28 mouse cellular contexts compared by ENCODE assay signal in genomic region chr10:128445407-128445806, GRCm38 (mm10). TPM values are rescaled to one million over a fixed set of nuclear protein-coding genes. Genes with fewer than 3 reads are reported as not detected.
A peak's percentile ranks its signal among the peaks of the same experiment; 100 is the strongest.
DNase-seq lines count a peak whose midpoint lies in the region; TF ChIP-seq lines count a peak whose summit lies in the region.
"Had no signal": no experiment of that assay in that cellular context is flagged by ENCODE, and none has a peak within 500 bp of the region (broad histone marks: within the 10 kb centered on the region; RNA-seq: fewer than 3 reads in every experiment).

No protein-coding gene starts in this region.

- no peaks in the 10 kb centered on the region for H3K9me3 ChIP-seq in MEL (replicated peaks; ENCODE audit: insufficient read depth, low read length)
- H3K9me3 ChIP-seq: embryonic facial prominence, embryonic 12.5 days; forebrain, embryonic 12.5 days; heart, embryonic 13.5 days; midbrain, embryonic 10.5 days; neural tube, embryonic 13.5 days; stomach, embryonic 15.5 days had no signal

- DNase-seq in heart, adult 2 months: no peak
- DNase-seq in heart, adult 8-10 months (ENCODE audit: low spot score): no peak
- no peak for DNase-seq in layer of hippocampus, adult 2 months (ENCODE audit: low spot score in 2 of 2)
- DNase-seq in layer of hippocampus, postnatal 10 days (ENCODE audit: low spot score in 2 of 2): no peak
- DNase-seq in MEL (ENCODE audit: low read depth, low spot score): peak; percentile 42
- peak; percentile 15 for DNase-seq in kidney, postnatal 10 days
- DNase-seq in spleen, postnatal 14 days (ENCODE audit: low spot score in 2 of 2): no peak
- no peak for DNase-seq in left cerebral cortex, postnatal 10 days (ENCODE audit: extremely low spot score in 1 of 2, low spot score in 2 of 2)
- DNase-seq: adrenal gland, postnatal 36 days; cerebellum, adult 11-12 months; cerebellum, postnatal 10 days; heart, adult 11 months; heart, postnatal 14 days; thymus, postnatal 36 days had no signal

- no peaks in the 10 kb centered on the region for H3K27me3 ChIP-seq in heart, adult 2 months (ENCODE audit: control insufficient read depth, insufficient read depth, low read length)
- H3K27me3 ChIP-seq in MEL (ENCODE audit: control insufficient read depth in 1 of 2, insufficient read depth in 2 of 2, low read length in 2 of 2): no peaks in the 10 kb centered on the region
- H3K27me3 ChIP-seq: embryonic facial prominence, embryonic 12.5 days; forebrain, embryonic 12.5 days; heart, embryonic 13.5 days; neural tube, embryonic 13.5 days; Patski; stomach, embryonic 15.5 days had no signal

- H3K9ac ChIP-seq in heart, adult 2 months (ENCODE audit: low read depth, low read length): no peak overlapping the region
- no peak overlapping the region for H3K9ac ChIP-seq in MEL (ENCODE audit: control insufficient read depth, low read depth, low read length, poor library complexity, severe bottlenecking)
- H3K9ac ChIP-seq: embryonic facial prominence, embryonic 12.5 days; forebrain, embryonic 12.5 days; heart, embryonic 13.5 days; liver, embryonic 14.5 days; neural tube, embryonic 13.5 days; stomach, embryonic 15.5 days had no signal

- intact Hi-C loops in heart, adult 2 months (cut with DNase I): no loop called here
- intact Hi-C loops in left cerebral cortex, postnatal 10 days (cut with DNase I): no loop called here

- H3K27ac ChIP-seq in heart, adult 2 months: peak overlapping the region; percentile 18; the same call in 1 of the 2 replicates
- 0 out of 2 replicates have a peak overlapping the region, but pooled peaks have one; percentile 14 for H3K27ac ChIP-seq in layer of hippocampus, adult 2 months
- no peak overlapping the region for H3K27ac ChIP-seq in MEL (ENCODE audit: control insufficient read depth, low read depth, low read length)
- H3K27ac ChIP-seq: embryonic facial prominence, embryonic 12.5 days; forebrain, embryonic 12.5 days; heart, embryonic 13.5 days; liver, embryonic 14.5 days; midbrain, embryonic 10.5 days; neural tube, embryonic 13.5 days; stomach, embryonic 15.5 days had no signal

- no peaks in the 10 kb centered on the region for H3K36me3 ChIP-seq in heart, adult 2 months (ENCODE audit: control insufficient read depth, insufficient read depth, low read length)
- H3K36me3 ChIP-seq in MEL (ENCODE audit: control insufficient read depth in 1 of 2, insufficient read depth in 2 of 2, low read length in 2 of 2): peaks cover 0 to 11% of the 10 kb centered on the region in 2 experiments; a peak in 2 of 4 replicates

- H3K4me1 ChIP-seq in heart, adult 2 months (ENCODE audit: control insufficient read depth, insufficient read depth, low read length): no peaks in the 10 kb centered on the region
- peaks cover 5 to 14% of the 10 kb centered on the region in 2 experiments for H3K4me1 ChIP-seq in MEL (ENCODE audit: control insufficient read depth in 1 of 2, insufficient read depth in 2 of 2, low read length in 2 of 2)
- H3K4me1 ChIP-seq: embryonic facial prominence, embryonic 12.5 days; forebrain, embryonic 12.5 days; heart, embryonic 13.5 days; midbrain, embryonic 10.5 days; neural tube, embryonic 13.5 days; stomach, embryonic 15.5 days had no signal

- WGBS in heart, adult 2 months: 33% methylated on average over 4 of the region's 4 CpGs

- H3K79me2 ChIP-seq in heart, adult 2 months (replicated peaks; ENCODE audit: control insufficient read depth, insufficient read depth, low read length): no peaks in the 10 kb centered on the region
- no peaks in the 10 kb centered on the region for H3K79me2 ChIP-seq in MEL (ENCODE audit: control insufficient read depth, insufficient read depth, low read length, poor library complexity)

- no peak overlapping the region for H3K4me3 ChIP-seq in heart, adult 2 months
- H3K4me3 ChIP-seq in layer of hippocampus, adult 2 months: no peak overlapping the region
- no peak overlapping the region for H3K4me3 ChIP-seq in MEL (ENCODE audit: control insufficient read depth in 1 of 2, insufficient read depth in 1 of 2, low read depth in 2 of 2, low read length in 2 of 2)
- H3K4me3 ChIP-seq: embryonic facial prominence, embryonic 12.5 days; forebrain, embryonic 12.5 days; heart, embryonic 13.5 days; midbrain, embryonic 10.5 days; myocyte; neural tube, embryonic 13.5 days; stomach, embryonic 15.5 days had no signal

- TF ChIP-seq EP300 in heart, adult 2 months (IDR thresholded peaks at IDR 0.05; ENCODE audit: insufficient read depth, low read depth, low read length): no peak
- TF ChIP-seq EP300 in MEL (IDR thresholded peaks at IDR 0.05; ENCODE audit: low read depth in 1 of 2, low read length in 2 of 2): no peak

- TF ChIP-seq POLR2A in heart, adult 2 months (IDR thresholded peaks at IDR 0.05; ENCODE audit: insufficient read depth, low read depth, low read length): no peak
- no peak for TF ChIP-seq POLR2A in MEL (IDR thresholded peaks at IDR 0.05; ENCODE audit: control insufficient read depth in 1 of 2, insufficient read depth in 1 of 2, low read depth in 1 of 2, low read length in 2 of 2, poor library complexity in 1 of 2)

- no peak for TF ChIP-seq RAD21 in MEL (IDR thresholded peaks at IDR 0.05; ENCODE audit: low read depth, low read length)

- no peak for TF ChIP-seq CTCF in heart, adult 2 months (IDR thresholded peaks at IDR 0.05)
- no peak for TF ChIP-seq CTCF in layer of hippocampus, adult 2 months (conservative IDR thresholded peaks at IDR 0.05)
- TF ChIP-seq CTCF in MEL (IDR thresholded peaks at IDR 0.05 in 2 of 3, conservative IDR thresholded peaks at IDR 0.05 in 1 of 3; ENCODE audit: control insufficient read depth in 1 of 3, insufficient read depth in 1 of 3, low read depth in 2 of 3, low read length in 3 of 3, poor library complexity in 1 of 3, severe bottlenecking in 1 of 3): no peak

TF ChIP-seq in MEL, 35 proteins besides CTCF, POLR2A, EP300 and RAD21:
- no peak for TF ChIP-seq MYC (IDR thresholded peaks at IDR 0.05; ENCODE audit: low read depth, low read length)
- peak; percentile 78 for TF ChIP-seq RCOR1 (IDR thresholded peaks at IDR 0.05; ENCODE audit: low read depth, low read length)
- TF ChIP-seq ELF1 (IDR thresholded peaks at IDR 0.05; ENCODE audit: low read depth, low read length): 0 out of 2 replicates have a peak, but pooled peaks have one; percentile 15
- 0 out of 2 replicates have a peak, but pooled peaks have one; percentile 35 for TF ChIP-seq GATA1 (IDR thresholded peaks at IDR 0.05; ENCODE audit: low read depth, low read length)
- TF ChIP-seq ZNF384 (IDR thresholded peaks at IDR 0.05; ENCODE audit: low read depth, low read length): no peak

RNA-seq across cellular contexts. Expression of gene Smarcc2, which starts 13.6 kb away (rescaled TPM):
- total RNA-seq in heart, adult 2 months (2021): 10 to 100 TPM; 75.5 to 77.6 TPM
- polyA plus RNA-seq in heart, adult 2 months (2012; rRNA removed): 49.1 and 61.1 TPM in 2 replicates
- 10 to 100 TPM; 76.2 to 83.2 (median 79.1) TPM for total RNA-seq in heart, adult 8-10 months (2022)
- 100 to 1,000 TPM; 246 to 255 TPM for total RNA-seq in layer of hippocampus, adult 2 months (2021)
- total RNA-seq in layer of hippocampus, postnatal 10 days (2021): 100 to 1,000 TPM; 205 to 222 TPM
- total RNA-seq in MEL (2012; rRNA removed): 22.3 and 24.8 TPM in 2 replicates
- 100 to 1,000 TPM in 1 of 2 experiments, 10 to 100 TPM in 1; 68.8 to 226 TPM for polyA plus RNA-seq in MEL (2012; ENCODE audit: insufficient read depth in 1 of 2, insufficient read length in 2 of 2, low read depth in 1 of 2, low replicate concordance in 2 of 2, missing spikeins in 1 of 2)
- total RNA-seq in left cerebral cortex, postnatal 10 days (2021): 100 to 1,000 TPM; 204 to 226 TPM

RNA-seq across cellular contexts. Expression of gene Rnf41, which starts 34.0 kb away (rescaled TPM):
- total RNA-seq in heart, adult 2 months (2021): 10 to 100 TPM; 15.8 to 16.9 TPM
- 12.5 and 17.8 TPM in 2 replicates for polyA plus RNA-seq in heart, adult 2 months (2012; rRNA removed)
- total RNA-seq in heart, adult 8-10 months (2022): 10 to 100 TPM; 16.2 to 17.6 (median 16.7) TPM
- 10 to 100 TPM; 69.5 to 71.8 TPM for total RNA-seq in layer of hippocampus, adult 2 months (2021)
- 10 to 100 TPM; 76.0 to 78.2 TPM for total RNA-seq in layer of hippocampus, postnatal 10 days (2021)
- total RNA-seq in MEL (2012; rRNA removed): 25.4 and 28.1 TPM in 2 replicates
- polyA plus RNA-seq in MEL (2012; ENCODE audit: insufficient read depth in 1 of 2, insufficient read length in 2 of 2, low read depth in 1 of 2, low replicate concordance in 2 of 2, missing spikeins in 1 of 2): 10 to 100 TPM in 1 of 2 experiments, not detected in 1; 27.4 TPM
- total RNA-seq in left cerebral cortex, postnatal 10 days (2021): 10 to 100 TPM; 79.3 to 81.6 TPM

RNA-seq across cellular contexts. Expression of gene Nabp2, which starts 34.1 kb away (rescaled TPM):
- 10 to 100 TPM; 45.2 to 48.2 TPM for total RNA-seq in heart, adult 2 months (2021)
- 25.0 and 25.1 TPM in 2 replicates for polyA plus RNA-seq in heart, adult 2 months (2012; rRNA removed)
- 10 to 100 TPM; 44.8 to 50.8 (median 45.2) TPM for total RNA-seq in heart, adult 8-10 months (2022)
- 10 to 100 TPM; 88.2 to 93.0 TPM for total RNA-seq in layer of hippocampus, adult 2 months (2021)
- total RNA-seq in layer of hippocampus, postnatal 10 days (2021): 10 to 100 TPM; 94.1 to 94.2 TPM
- 33.7 and 39.9 TPM in 2 replicates for total RNA-seq in MEL (2012; rRNA removed)
- polyA plus RNA-seq in MEL (2012; ENCODE audit: insufficient read depth in 1 of 2, insufficient read length in 2 of 2, low read depth in 1 of 2, low replicate concordance in 2 of 2, missing spikeins in 1 of 2): 100 to 1,000 TPM; 166 to 249 TPM
- 10 to 100 TPM; 88.5 to 93.8 TPM for total RNA-seq in left cerebral cortex, postnatal 10 days (2021)

RNA-seq across cellular contexts. Expression of gene Slc39a5, which starts 44.4 kb away (rescaled TPM):
- total RNA-seq in heart, adult 2 months (2021): not detected
- polyA plus RNA-seq in heart, adult 2 months (2012; rRNA removed): not detected in 2 replicates
- not detected for total RNA-seq in heart, adult 8-10 months (2022)
- under 1 TPM in 1 of 2 experiments, not detected in 1; 0.29 TPM for total RNA-seq in layer of hippocampus, adult 2 months (2021)
- total RNA-seq in layer of hippocampus, postnatal 10 days (2021): under 1 TPM; 0.22 to 0.53 TPM
- not detected in 2 replicates for total RNA-seq in MEL (2012; rRNA removed)
- not detected for polyA plus RNA-seq in MEL (2012; ENCODE audit: insufficient read depth in 1 of 2, insufficient read length in 2 of 2, low read depth in 1 of 2, low replicate concordance in 2 of 2, missing spikeins in 1 of 2)
- total RNA-seq in left cerebral cortex, postnatal 10 days (2021): under 1 TPM; 0.56 to 0.69 TPM
- total RNA-seq: adrenal gland, postnatal 36 days; gastrocnemius, adult 18-20 months; heart, postnatal 14 days; left cerebral cortex, postnatal 36 days had no signal
- polyA plus RNA-seq: CD4-positive, CD25-positive, alpha-beta regulatory T cell, adult 4 months; embryonic facial prominence, embryonic 12.5 days; forebrain, embryonic 12.5 days; hindbrain, embryonic 11.5 days; midbrain, embryonic 16.5 days; myocyte; neural tube, embryonic 13.5 days had no signal

RNA-seq across cellular contexts. Expression of gene Myl6, which starts 48.5 kb away (rescaled TPM):
- 100 to 1,000 TPM; 242 to 302 TPM for total RNA-seq in heart, adult 2 months (2021)
- 379 and 468 TPM in 2 replicates for polyA plus RNA-seq in heart, adult 2 months (2012; rRNA removed)
- 100 to 1,000 TPM; 202 to 251 (median 236) TPM for total RNA-seq in heart, adult 8-10 months (2022)
- total RNA-seq in layer of hippocampus, adult 2 months (2021): 100 to 1,000 TPM; 519 to 544 TPM
- 100 to 1,000 TPM; 608 to 632 TPM for total RNA-seq in layer of hippocampus, postnatal 10 days (2021)
- 560 and 589 TPM in 2 replicates for total RNA-seq in MEL (2012; rRNA removed)
- 100 to 1,000 TPM in 1 of 2 experiments, not detected in 1; 399 TPM for polyA plus RNA-seq in MEL (2012; ENCODE audit: insufficient read depth in 1 of 2, insufficient read length in 2 of 2, low read depth in 1 of 2, low replicate concordance in 2 of 2, missing spikeins in 1 of 2)
- total RNA-seq in left cerebral cortex, postnatal 10 days (2021): 100 to 1,000 TPM; 602 to 610 TPM

Comparison
In these comparisons a context has a peak if more than half of its experiments do, and no peak if none do; other contexts are left out.
1. DNase-seq: peak in MEL (single experiment) and kidney, postnatal 10 days (single experiment); none in heart, adult 2 months (0 of 2), heart, adult 8-10 months (single experiment), layer of hippocampus, adult 2 months (0 of 2), layer of hippocampus, postnatal 10 days (0 of 2), spleen, postnatal 14 days (0 of 2) and left cerebral cortex, postnatal 10 days (0 of 2).